In the genomic region with DNA sequence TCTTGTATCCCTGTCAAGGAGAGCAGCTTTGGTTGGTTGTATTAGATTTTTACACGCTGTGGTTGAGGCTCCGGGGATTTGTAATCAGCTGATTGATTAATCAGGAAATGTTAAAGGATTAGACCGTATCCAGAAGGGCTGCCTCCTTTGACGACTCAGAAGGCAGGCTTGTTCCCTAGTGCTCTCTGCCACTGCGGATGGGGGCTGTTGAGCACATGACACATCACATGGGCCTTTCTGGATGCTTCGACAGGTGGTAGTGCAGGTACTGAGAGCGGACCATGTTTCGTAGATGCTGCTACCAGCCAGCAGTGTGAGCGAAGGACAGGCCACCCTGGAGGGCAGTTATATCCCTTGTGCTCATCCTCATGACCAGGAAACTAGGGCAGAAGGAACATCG, we compare ENCODE assay signal across 26 mouse cellular contexts. TPM values are rescaled to one million over a fixed set of nuclear protein-coding genes. Genes with fewer than 3 reads are reported as not detected.
DNase-seq lines count a peak whose midpoint lies in the region; ATAC-seq and TF ChIP-seq lines count a peak whose summit lies in the region.
"Had no signal": no experiment of that assay in that cellular context is flagged by ENCODE, and none has a peak within 500 bp of the region (broad histone marks: within the 10 kb centered on the region; RNA-seq: fewer than 3 reads in every experiment).

No protein-coding gene starts in this region.

- no peak for DNase-seq in heart, embryonic 10.5 days (ENCODE audit: low spot score)
- DNase-seq in midbrain, embryonic 11.5 days (ENCODE audit: low spot score, missing footprints): no peak
- no peak for DNase-seq in hindbrain, embryonic 14.5 days (ENCODE audit: low spot score)
- DNase-seq in midbrain, postnatal 0 days (ENCODE audit: low spot score): peak; percentile 14
- no peak for DNase-seq in layer of hippocampus, postnatal 25 days (ENCODE audit: extremely low spot score in 1 of 2, low spot score in 1 of 2)
- DNase-seq: cerebellum, adult 8-10 months; cerebellum, postnatal 36 days; embryo, embryonic 11 days; gastrocnemius, adult 2 months; heart, postnatal 10 days; kidney, adult 11 months; layer of hippocampus, postnatal 36 days; liver, embryonic 13.5 days; lung, adult 2 months; right cerebral cortex, postnatal 14 days; spleen, adult 18-20 months had no signal

- 81% methylated on average over 10 of the region's 10 CpGs for WGBS in heart, embryonic 10.5 days
- 79% methylated on average over 10 of the region's 10 CpGs for WGBS in heart, embryonic 12.5 days
- 61% methylated on average over 10 of the region's 10 CpGs for WGBS in midbrain, embryonic 12.5 days
- WGBS in midbrain, embryonic 11.5 days: 66% methylated on average over 10 of the region's 10 CpGs
- WGBS in hindbrain, embryonic 14.5 days: 58% methylated on average over 10 of the region's 10 CpGs
- 54% methylated on average over 10 of the region's 10 CpGs for WGBS in midbrain, postnatal 0 days
- 74% methylated on average over 10 of the region's 10 CpGs for WGBS in intestine, embryonic 16.5 days

- H3K4me3 ChIP-seq in heart, embryonic 10.5 days: no peak overlapping the region
- H3K4me3 ChIP-seq in heart, embryonic 12.5 days: no peak overlapping the region
- H3K4me3 ChIP-seq in midbrain, embryonic 12.5 days: no peak overlapping the region
- H3K4me3 ChIP-seq in midbrain, embryonic 11.5 days (ENCODE audit: low read depth, low read length): no peak overlapping the region
- H3K4me3 ChIP-seq in hindbrain, embryonic 14.5 days (replicated peaks; ENCODE audit: low read length): no peak overlapping the region
- no peak overlapping the region for H3K4me3 ChIP-seq in midbrain, postnatal 0 days (ENCODE audit: low read depth, low read length)
- H3K4me3 ChIP-seq in intestine, embryonic 16.5 days (ENCODE audit: low read length): no peak overlapping the region
- H3K4me3 ChIP-seq: embryonic facial prominence, embryonic 13.5 days; erythroblast, embryonic 14.5 days; forebrain, embryonic 13.5 days; gastrocnemius, adult 2 months; layer of hippocampus, adult 2 months; limb, embryonic 13.5 days; liver, embryonic 13.5 days; neural tube, embryonic 12.5 days had no signal

- no peaks in the 10 kb centered on the region for H3K9me3 ChIP-seq in heart, embryonic 10.5 days
- H3K9me3 ChIP-seq in heart, embryonic 12.5 days (replicated peaks): no peaks in the 10 kb centered on the region
- H3K9me3 ChIP-seq in midbrain, embryonic 12.5 days: no peaks in the 10 kb centered on the region
- no peaks in the 10 kb centered on the region for H3K9me3 ChIP-seq in midbrain, embryonic 11.5 days (ENCODE audit: control insufficient read depth, low read length)
- H3K9me3 ChIP-seq in hindbrain, embryonic 14.5 days (ENCODE audit: control insufficient read depth, low read length): no peaks in the 10 kb centered on the region
- no peaks in the 10 kb centered on the region for H3K9me3 ChIP-seq in midbrain, postnatal 0 days (ENCODE audit: low read length)
- H3K9me3 ChIP-seq in intestine, embryonic 16.5 days (ENCODE audit: control insufficient read depth, low read length): no peaks in the 10 kb centered on the region
- H3K9me3 ChIP-seq: embryonic facial prominence, embryonic 13.5 days; forebrain, embryonic 13.5 days; limb, embryonic 13.5 days; liver, embryonic 13.5 days; neural tube, embryonic 12.5 days had no signal

- H3K27me3 ChIP-seq in heart, embryonic 10.5 days (ENCODE audit: insufficient read depth, poor library complexity, severe bottlenecking): no peaks in the 10 kb centered on the region
- no peaks in the 10 kb centered on the region for H3K27me3 ChIP-seq in heart, embryonic 12.5 days (replicated peaks)
- H3K27me3 ChIP-seq in midbrain, embryonic 12.5 days: no peaks in the 10 kb centered on the region
- H3K27me3 ChIP-seq in midbrain, embryonic 11.5 days (ENCODE audit: control insufficient read depth, insufficient read depth, low read length): no peaks in the 10 kb centered on the region
- no peaks in the 10 kb centered on the region for H3K27me3 ChIP-seq in hindbrain, embryonic 14.5 days (ENCODE audit: control insufficient read depth, insufficient read depth, low read length)
- H3K27me3 ChIP-seq in midbrain, postnatal 0 days (ENCODE audit: insufficient read depth, low read length): no peaks in the 10 kb centered on the region
- H3K27me3 ChIP-seq in intestine, embryonic 16.5 days (replicated peaks; ENCODE audit: control insufficient read depth, insufficient read depth, low read length): no peaks in the 10 kb centered on the region
- H3K27me3 ChIP-seq: embryonic facial prominence, embryonic 13.5 days; forebrain, embryonic 13.5 days; limb, embryonic 13.5 days; liver, embryonic 13.5 days; neural tube, embryonic 12.5 days had no signal

- H3K27ac ChIP-seq in heart, embryonic 10.5 days: 0 out of 2 replicates have a peak overlapping the region, but pooled peaks have one; percentile 47
- H3K27ac ChIP-seq in heart, embryonic 12.5 days (ENCODE audit: poor library complexity, severe bottlenecking): no peak overlapping the region
- H3K27ac ChIP-seq in midbrain, embryonic 12.5 days (replicated peaks): 0 out of 2 replicates have a peak overlapping the region, but pooled peaks have one; percentile 30
- no peak overlapping the region for H3K27ac ChIP-seq in midbrain, embryonic 11.5 days (ENCODE audit: low read depth, low read length)
- no peak overlapping the region for H3K27ac ChIP-seq in hindbrain, embryonic 14.5 days
- H3K27ac ChIP-seq in midbrain, postnatal 0 days (ENCODE audit: low read depth, low read length): no peak overlapping the region
- no peak overlapping the region for H3K27ac ChIP-seq in intestine, embryonic 16.5 days (ENCODE audit: low read length)
- H3K27ac ChIP-seq: embryonic facial prominence, embryonic 13.5 days; forebrain, embryonic 13.5 days; gastrocnemius, adult 2 months; kidney, postnatal 0 days; layer of hippocampus, adult 2 months; limb, embryonic 13.5 days; neural tube, embryonic 12.5 days had no signal

- H3K9ac ChIP-seq in heart, embryonic 12.5 days: no peak overlapping the region
- no peak overlapping the region for H3K9ac ChIP-seq in midbrain, embryonic 12.5 days (replicated peaks)
- no peak overlapping the region for H3K9ac ChIP-seq in midbrain, embryonic 11.5 days (ENCODE audit: low read length)
- H3K9ac ChIP-seq in hindbrain, embryonic 14.5 days: no peak overlapping the region
- no peak overlapping the region for H3K9ac ChIP-seq in midbrain, postnatal 0 days (replicated peaks; ENCODE audit: low read length, poor library complexity, severe bottlenecking)
- no peak overlapping the region for H3K9ac ChIP-seq in intestine, embryonic 16.5 days (ENCODE audit: low read depth, low read length)
- H3K9ac ChIP-seq: embryonic facial prominence, embryonic 13.5 days; forebrain, embryonic 13.5 days; limb, embryonic 13.5 days; neural tube, embryonic 12.5 days had no signal

- H3K4me1 ChIP-seq in heart, embryonic 10.5 days: peaks cover 54% of the 10 kb centered on the region
- peaks cover 53% of the 10 kb centered on the region for H3K4me1 ChIP-seq in heart, embryonic 12.5 days (replicated peaks)
- H3K4me1 ChIP-seq in midbrain, embryonic 12.5 days: peaks cover 22% of the 10 kb centered on the region
- peaks cover 3% of the 10 kb centered on the region for H3K4me1 ChIP-seq in midbrain, embryonic 11.5 days (ENCODE audit: control insufficient read depth, insufficient read depth, low read length)
- H3K4me1 ChIP-seq in hindbrain, embryonic 14.5 days (replicated peaks; ENCODE audit: control insufficient read depth, insufficient read depth, low read length): peaks cover 13% of the 10 kb centered on the region
- H3K4me1 ChIP-seq in midbrain, postnatal 0 days (ENCODE audit: insufficient read depth, low read length): peaks cover 13% of the 10 kb centered on the region
- peaks cover 20% of the 10 kb centered on the region for H3K4me1 ChIP-seq in intestine, embryonic 16.5 days (ENCODE audit: control insufficient read depth, insufficient read depth, low read length)

- 0 out of 2 replicates have a peak, but pooled peaks cover 3% of the 10 kb centered on the region for H3K36me3 ChIP-seq in heart, embryonic 10.5 days
- H3K36me3 ChIP-seq in heart, embryonic 12.5 days: no peaks in the 10 kb centered on the region
- no peaks in the 10 kb centered on the region for H3K36me3 ChIP-seq in midbrain, embryonic 12.5 days
- H3K36me3 ChIP-seq in midbrain, embryonic 11.5 days (ENCODE audit: control insufficient read depth, insufficient read depth, low read length): no peaks in the 10 kb centered on the region
- H3K36me3 ChIP-seq in hindbrain, embryonic 14.5 days (replicated peaks; ENCODE audit: control insufficient read depth, insufficient read depth): no peaks in the 10 kb centered on the region
- H3K36me3 ChIP-seq in midbrain, postnatal 0 days (ENCODE audit: insufficient read depth, low read length): no peaks in the 10 kb centered on the region
- H3K36me3 ChIP-seq in intestine, embryonic 16.5 days (ENCODE audit: control insufficient read depth, insufficient read depth, low read length): no peaks in the 10 kb centered on the region
- H3K36me3 ChIP-seq: embryonic facial prominence, embryonic 13.5 days; liver, embryonic 13.5 days; neural tube, embryonic 12.5 days had no signal

- TF ChIP-seq CTCF in midbrain, postnatal 0 days (IDR thresholded peaks at IDR 0.05): no peak

- ATAC-seq in heart, embryonic 12.5 days (ENCODE audit: insufficient number of reproducible peaks, low FRiP score): no peak
- ATAC-seq in midbrain, embryonic 12.5 days (ENCODE audit: low FRiP score, low read depth): no peak
- no peak for ATAC-seq in midbrain, embryonic 11.5 days (ENCODE audit: low FRiP score)
- peak; percentile 43; the same call in 1 of the 2 replicates for ATAC-seq in hindbrain, embryonic 14.5 days (ENCODE audit: low FRiP score)
- peak; percentile 51; the same call in 1 of the 2 replicates for ATAC-seq in midbrain, postnatal 0 days (ENCODE audit: low FRiP score)
- no peak for ATAC-seq in intestine, embryonic 16.5 days
- ATAC-seq: forebrain, embryonic 13.5 days had no signal

- no peak overlapping the region for H3K4me2 ChIP-seq in heart, embryonic 12.5 days
- H3K4me2 ChIP-seq in midbrain, embryonic 12.5 days (replicated peaks): no peak overlapping the region
- no peak overlapping the region for H3K4me2 ChIP-seq in midbrain, embryonic 11.5 days
- H3K4me2 ChIP-seq in hindbrain, embryonic 14.5 days (replicated peaks): no peak overlapping the region
- no peak overlapping the region for H3K4me2 ChIP-seq in midbrain, postnatal 0 days (ENCODE audit: low read depth, low read length, poor library complexity, severe bottlenecking)
- H3K4me2 ChIP-seq in intestine, embryonic 16.5 days (ENCODE audit: low read depth, low read length): no peak overlapping the region
- H3K4me2 ChIP-seq: embryonic facial prominence, embryonic 13.5 days; forebrain, embryonic 13.5 days; limb, embryonic 13.5 days; neural tube, embryonic 12.5 days had no signal

RNA-seq across cellular contexts. Expression of a gene that starts 33.6 kb away (rescaled TPM):
- 17.2 and 24.9 TPM in 2 replicates for polyA plus RNA-seq in heart, embryonic 10.5 days (2016; fragmentation: Nextera tagmentation; extraction: Ambion mirVana)
- polyA plus RNA-seq in heart, embryonic 12.5 days (2016; fragmentation: Nextera tagmentation; extraction: Ambion mirVana): 25.6 and 27.5 TPM in 2 replicates
- 36.9 and 37.6 TPM in 2 replicates for polyA plus RNA-seq in midbrain, embryonic 12.5 days (2016; fragmentation: Nextera tagmentation; extraction: Ambion mirVana)
- polyA plus RNA-seq in midbrain, embryonic 11.5 days (2014; fragmentation: Nextera tagmentation; extraction: Ambion mirVana): 20.0 and 20.8 TPM in 2 replicates
- 18.3 and 21.0 TPM in 2 replicates for polyA plus RNA-seq in hindbrain, embryonic 14.5 days (2014; fragmentation: Nextera tagmentation; extraction: Ambion mirVana)
- total RNA-seq in midbrain, postnatal 0 days (2014; rRNA removed): 39.2 and 40.3 TPM in 2 replicates
- 10.3 and 12.1 TPM in 2 replicates for polyA plus RNA-seq in midbrain, postnatal 0 days (2015; fragmentation: Nextera tagmentation; extraction: Ambion mirVana)
- polyA plus RNA-seq in intestine, embryonic 16.5 days (2015; fragmentation: Nextera tagmentation; extraction: Ambion mirVana): 9.5 and 10.7 TPM in 2 replicates
- 10 to 100 TPM; 32.5 to 38.4 TPM for total RNA-seq in layer of hippocampus, postnatal 25 days (2021)

Comparison
In these comparisons a context has a peak if more than half of its experiments do, and no peak if none do; other contexts are left out.
1. H3K27ac ChIP-seq: peak in heart, embryonic 10.5 days (single experiment) and midbrain, embryonic 12.5 days (single experiment); none in heart, embryonic 12.5 days (single experiment), midbrain, embryonic 11.5 days (single experiment), hindbrain, embryonic 14.5 days (single experiment), midbrain, postnatal 0 days (single experiment) and intestine, embryonic 16.5 days (single experiment).
2. ATAC-seq: peak in hindbrain, embryonic 14.5 days (single experiment) and midbrain, postnatal 0 days (single experiment); none in heart, embryonic 12.5 days (single experiment), midbrain, embryonic 12.5 days (single experiment), midbrain, embryonic 11.5 days (single experiment) and intestine, embryonic 16.5 days (single experiment).